Mouse (Mus musculus) embryo, embryonic 9.5 days (tissue): ENCODE measurements around the gene Lamtor5.
A peak's percentile ranks its signal among the peaks of the same experiment; 100 is the strongest.
"Not testable (repeated sequence)": the region's sequence is repeated elsewhere in the genome, so short reads cannot be mapped to it uniquely, and the experiment has no call there.

Source experiments
- DNase-seq: peaks from one replicate; pipeline ENCODE4 v3.0.0-alpha.2; 2017; ENCODE audit errors: extremely low spot score

Lamtor5 gene

DNA sequence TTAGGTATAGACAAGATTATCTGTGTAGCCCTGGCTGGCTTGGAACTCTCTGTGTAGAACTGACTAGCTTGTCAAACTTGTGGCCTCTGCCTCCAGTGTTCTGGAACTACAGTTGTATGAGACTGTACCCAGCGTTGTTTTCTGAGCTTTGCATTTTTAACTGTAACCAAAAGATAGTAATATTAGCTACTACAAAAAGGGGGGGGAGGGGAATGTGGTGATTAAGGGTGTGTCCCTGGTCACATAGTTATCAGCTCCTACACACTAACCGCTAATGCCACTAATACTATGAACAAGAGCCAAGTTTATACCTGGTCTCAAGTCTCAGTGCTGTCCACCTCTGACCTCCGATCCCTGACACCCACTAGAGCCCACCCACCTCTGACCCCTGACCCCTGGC is 6.2 kb upstream of the Lamtor5 start:
- DNase-seq, result no peak

DNA sequence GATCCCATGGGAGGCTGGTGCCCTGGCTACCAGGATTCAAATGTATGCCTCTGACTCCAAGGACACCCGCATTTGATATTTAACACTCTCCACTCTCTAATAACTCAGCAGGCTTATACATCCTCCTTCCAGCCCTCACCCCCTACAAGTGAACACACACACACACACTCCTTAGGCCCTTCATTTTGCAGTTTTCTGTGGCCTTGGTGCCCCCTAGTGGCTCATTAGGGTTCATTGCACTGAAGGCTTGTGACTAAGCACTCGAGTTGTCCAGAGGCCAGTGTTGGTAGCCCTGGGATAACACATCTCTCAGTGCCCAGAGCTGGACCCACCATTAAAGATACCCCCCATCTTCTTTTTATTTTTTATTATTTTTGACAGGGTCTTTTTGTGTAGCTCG is 4.8 kb upstream of the Lamtor5 start:
- peak; percentile 58 for DNase-seq

DNA sequence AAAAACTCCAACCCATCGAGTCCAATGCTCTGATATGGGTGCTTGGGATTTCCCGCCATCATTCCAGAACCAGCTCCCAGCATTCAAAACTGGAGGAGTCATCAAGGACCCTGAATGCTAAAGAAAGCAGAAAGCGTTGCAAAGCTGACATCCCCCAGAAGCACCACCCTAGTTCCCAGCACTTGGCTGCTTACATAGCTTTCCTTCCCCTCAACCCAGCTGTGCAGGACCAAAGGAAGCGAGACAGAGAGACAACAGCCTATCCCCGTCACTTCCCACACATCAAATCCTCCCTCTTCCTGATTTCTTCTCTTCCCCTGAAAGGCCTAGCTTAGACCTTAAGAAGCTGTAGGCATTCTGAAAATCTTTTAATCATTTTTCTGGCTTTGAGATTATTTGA is 3.3 kb upstream of the Lamtor5 start:
- DNase-seq, result no peak

DNA sequence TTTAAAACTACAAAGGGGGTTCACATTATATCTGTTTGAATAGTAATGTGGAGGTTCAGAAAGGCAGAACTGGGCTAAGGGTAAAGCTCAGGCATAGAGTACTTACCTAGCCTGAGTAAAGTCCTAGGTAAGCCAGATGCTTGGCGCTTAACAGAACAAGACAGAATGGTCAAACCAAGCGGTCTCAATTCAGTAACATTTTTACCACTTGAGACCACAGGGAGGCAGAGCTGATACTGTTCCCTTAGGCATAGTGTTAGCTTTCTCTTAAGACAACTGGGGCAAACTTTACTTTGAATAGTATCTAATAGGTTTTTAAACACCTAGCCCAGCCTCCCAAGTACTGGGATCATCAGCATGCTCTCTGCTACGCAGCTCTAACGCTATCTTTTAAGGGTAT is 2.7 kb upstream of the Lamtor5 start:
- no peak for DNase-seq

DNA sequence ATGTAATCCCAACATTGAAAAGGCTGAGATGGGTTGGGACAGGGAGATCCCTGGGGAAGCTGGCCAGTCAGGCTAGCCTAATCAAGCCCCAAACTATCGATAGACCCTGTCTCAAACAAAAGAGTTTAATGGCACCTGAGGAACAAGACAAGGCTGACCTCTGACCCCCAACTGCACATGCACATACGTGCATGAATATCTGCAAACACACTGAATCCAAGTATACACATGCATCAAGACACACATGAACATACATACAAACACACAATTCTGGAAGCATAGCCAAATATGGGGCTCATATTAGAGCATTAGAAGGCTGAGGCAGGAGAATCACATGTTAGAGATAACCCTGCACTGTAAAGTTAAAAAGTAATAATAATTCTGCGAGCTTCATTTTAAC is 2.0 kb upstream of the Lamtor5 start:
- DNase-seq, result no peak

DNA sequence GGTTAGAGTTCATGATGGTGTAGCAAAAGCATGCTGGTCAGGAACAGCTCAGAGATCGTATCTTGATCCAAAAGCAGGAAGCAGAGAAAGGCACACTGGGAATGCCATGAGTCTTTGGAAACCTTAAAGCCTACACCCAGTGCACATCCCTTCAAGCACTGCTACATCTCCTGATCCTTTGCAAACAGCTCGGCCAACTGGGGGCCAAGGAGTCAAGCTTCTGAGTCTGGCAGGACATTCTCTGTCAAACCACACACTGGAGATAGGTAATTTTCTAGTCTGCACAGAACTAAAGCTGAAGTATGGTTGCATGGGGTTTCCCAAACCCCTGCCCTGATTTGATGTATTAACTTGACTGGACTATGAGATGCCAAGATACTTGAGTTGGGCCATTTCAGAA is 7.5 kb downstream of the Lamtor5 start:
- DNase-seq, result no peak

DNA sequence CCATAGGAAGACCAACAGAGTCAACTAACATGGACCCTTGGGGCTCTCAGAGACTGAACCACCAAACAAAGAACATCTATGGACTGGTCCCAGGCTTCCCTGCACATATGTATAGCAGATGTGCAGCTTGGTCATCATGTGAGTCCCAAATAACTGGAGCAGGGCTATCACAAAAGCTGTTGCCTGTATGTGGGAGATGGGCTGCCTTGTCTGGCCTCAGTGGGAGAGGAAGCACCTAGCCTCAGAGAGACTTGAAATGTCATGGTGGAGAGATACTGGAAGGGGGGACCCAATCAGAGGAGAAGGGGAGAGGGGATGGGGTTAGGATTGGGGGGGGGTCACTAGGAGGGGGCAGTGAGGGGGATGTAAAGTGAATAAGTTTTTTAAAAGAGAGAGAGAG is 8.7 kb downstream of the Lamtor5 start:
- DNase-seq, result no peak

DNA sequence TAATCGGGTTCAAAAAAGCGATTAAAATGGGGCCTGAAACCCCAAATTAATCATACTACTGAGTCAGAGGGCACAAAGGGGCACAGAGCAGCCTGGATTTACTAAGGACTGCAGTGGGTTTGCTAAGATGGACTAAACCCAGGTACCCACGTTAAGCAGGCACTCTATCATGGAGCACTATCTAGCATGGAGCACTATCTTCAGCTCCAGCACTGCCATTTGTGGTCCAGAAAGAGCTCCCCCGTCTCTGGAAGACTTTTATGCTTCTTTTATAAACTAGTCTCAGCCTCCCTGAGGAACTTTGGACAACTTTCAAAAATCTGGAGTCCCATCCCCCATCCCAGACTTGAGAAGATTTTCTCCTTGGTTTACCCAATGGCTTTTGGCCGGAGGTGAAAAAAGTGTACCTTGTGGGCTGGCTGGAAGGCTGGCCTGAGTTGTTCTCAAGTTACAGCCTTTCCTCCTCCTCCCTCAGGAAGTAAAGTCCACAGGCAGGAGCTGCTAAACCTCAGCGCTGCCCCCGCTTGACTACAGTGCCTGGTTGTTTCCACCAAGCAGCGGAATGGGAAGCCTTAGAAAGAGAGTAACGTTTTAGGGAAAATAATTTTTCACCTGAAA is 12.2 kb downstream of the Lamtor5 start, which contains the start of gene Slc16a4:
TSS of gene Slc16a4 (plus strand) at position 467 of the 618 bp plus-strand sequence.
- DNase-seq, result peak; percentile 48

DNA sequence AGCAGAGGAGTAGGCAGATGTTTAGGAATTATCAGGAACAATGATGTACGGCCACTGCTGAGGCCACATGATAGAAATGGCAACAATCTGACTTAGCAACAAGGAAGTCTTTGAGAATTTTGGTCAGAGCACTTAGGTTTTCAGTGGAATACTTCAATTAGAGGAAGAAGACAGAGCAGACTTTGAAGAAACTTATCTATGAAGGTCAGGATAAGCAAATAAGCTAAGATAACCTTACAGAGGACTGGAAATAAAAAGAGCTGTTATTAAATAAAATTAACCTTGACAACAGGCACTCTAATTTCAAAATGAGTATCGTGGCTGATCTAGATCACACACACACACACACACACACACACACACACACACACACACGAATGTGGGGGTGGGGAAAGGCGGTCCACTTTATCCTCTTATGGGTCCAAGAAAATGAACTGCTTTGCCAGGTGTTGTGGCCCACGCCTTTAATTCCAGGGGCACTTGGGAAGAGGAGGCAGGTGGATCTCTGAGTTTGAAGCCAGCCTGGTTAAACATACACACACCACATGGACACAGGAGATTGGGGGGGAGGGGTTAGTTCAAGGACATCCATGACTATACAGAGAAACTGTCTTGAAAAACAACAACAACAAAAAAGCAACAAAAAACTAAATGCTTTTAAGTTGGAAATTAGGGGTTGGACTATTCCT is 17.2 kb downstream of the Lamtor5 start:
- no peak for DNase-seq

DNA sequence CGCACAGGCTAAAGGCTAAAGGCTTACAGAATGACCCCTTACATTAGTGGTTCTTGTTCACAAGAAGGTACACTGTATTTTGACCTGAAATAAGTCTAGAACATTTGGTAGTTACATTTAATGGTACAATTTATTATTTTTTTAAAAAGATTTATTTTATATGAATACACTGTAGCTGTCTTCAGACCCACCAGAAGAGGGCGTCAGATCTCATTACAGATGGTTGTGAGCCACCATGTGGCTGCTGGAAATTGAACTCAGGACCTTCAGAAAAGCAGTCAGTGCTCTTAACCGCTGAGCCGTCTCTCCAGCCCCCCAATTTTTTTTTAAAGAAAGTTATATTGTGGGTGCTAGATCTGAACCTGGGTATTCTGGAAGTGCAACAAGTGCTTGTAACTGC is 18.3 kb downstream of the Lamtor5 start:
- DNase-seq, result not testable (repeated sequence)

DNA sequence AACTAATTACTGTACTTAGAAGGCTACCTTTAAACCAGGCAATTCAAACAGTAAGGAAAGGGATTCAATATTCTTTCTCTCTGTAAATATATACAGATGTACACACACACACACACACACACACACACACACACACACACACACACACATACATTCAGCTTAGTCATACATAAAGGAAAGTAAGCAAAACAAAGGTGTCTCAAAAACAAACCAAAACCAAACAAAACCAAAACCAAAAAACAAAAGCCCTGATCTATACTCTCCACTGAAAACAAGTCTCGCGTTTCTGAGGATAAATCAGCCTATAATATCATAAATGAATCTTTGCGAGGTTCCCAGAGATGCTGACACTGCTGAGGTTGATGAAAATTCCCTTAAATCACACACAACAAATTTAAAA is 38.7 kb downstream of the Lamtor5 start:
- no peak for DNase-seq

DNA sequence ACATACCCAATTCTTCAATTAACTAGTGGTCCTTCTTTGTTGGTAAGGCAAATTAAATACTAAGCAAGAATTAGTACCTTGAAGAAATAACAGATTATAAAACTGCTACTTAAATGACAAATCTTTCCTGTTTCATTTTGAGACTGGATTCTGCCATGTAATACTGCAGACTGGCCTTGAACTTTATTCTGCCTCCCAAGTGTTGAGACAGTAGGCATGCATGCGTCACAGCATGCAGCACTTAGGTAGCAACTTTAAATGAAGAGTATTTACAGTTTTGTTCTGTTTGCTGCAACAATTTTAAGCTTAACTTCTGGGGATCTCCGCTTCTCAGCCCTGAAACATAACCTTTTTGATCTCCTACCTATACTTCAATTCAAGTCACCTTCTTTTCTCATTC is 42.5 kb downstream of the Lamtor5 start:
- no peak for DNase-seq

DNA sequence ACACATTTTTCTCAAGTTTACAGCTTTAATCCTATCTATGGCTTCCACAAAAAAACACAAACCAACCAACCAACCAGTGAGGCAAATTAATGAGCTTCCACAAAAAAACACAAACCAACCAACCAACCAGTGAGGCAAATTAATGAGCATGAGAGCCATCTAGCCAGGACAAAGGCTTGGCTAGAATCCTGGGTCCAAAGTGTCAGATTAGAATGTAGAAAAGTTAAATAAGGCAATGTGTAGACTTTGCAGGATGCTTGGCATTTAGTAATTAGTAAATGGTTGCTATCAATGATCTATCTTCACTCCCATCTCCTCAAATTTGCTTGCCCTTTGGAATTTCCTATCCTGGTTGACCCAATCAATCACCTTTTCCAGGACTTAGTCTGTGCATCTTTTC is 43.1 kb downstream of the Lamtor5 start:
- no peak for DNase-seq

DNA sequence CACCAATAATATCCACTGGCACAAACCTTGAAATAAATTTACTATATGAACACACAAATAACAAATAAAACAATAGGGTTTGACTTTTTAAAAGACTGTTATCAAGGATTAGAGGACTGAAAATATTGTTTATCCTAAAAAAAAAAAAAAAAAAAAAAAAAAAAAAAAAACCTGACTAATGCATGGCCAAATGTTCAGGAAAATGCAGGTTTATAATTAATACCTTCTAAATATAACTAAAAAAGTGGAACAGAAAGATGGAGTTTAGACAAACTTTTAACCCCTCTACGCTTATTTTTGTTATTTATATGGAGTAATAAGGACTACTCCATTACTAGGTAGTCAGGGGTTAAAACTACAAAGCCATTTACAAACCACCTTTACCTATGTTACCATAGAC is 47.8 kb downstream of the Lamtor5 start:
- no peak for DNase-seq

DNA sequence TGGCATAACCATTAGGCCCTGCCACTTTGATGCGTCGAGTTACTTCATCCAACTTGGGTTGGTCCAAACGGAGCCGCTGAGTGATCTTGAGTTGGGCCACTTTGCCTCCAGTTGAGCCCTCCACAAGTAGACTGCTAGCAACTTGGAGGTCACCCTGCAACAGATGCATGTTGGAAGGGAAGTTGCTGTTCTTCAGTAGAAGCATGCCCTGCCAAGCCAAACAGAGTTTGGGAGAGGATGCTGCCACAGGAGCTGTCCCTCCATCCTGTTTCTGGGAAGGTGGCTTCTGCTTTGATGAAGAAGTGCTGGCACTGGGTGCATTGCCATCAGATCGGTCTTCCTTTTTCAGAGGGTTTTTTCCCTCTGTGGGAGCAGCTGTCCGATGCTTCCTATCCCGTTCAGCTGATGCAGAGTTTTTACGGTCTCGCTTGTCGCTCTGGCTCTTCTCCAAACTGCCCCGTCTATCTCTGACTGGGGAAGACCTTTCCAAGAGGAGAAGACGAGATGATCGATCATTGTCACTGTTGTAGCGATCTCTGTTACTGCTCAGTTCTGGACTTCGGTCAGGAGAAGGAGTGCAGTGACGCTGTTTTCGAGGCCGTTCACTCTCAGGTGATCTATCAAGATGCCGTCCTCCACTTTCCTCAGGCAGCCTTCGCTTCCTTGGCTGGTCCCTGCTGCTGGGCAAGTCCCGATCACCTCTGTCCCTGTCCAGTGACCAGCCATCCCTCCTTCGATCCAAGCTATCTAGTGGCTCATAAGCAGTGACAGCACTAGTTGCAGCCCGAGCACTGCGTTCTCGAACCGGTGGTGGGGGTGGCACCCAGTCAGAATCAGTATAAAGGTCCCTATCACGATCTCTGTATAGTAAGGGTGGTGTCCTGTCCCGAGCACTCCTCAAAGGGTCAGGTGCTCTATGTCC is 52.1 kb downstream of the Lamtor5 start:
- no peak for DNase-seq

DNA sequence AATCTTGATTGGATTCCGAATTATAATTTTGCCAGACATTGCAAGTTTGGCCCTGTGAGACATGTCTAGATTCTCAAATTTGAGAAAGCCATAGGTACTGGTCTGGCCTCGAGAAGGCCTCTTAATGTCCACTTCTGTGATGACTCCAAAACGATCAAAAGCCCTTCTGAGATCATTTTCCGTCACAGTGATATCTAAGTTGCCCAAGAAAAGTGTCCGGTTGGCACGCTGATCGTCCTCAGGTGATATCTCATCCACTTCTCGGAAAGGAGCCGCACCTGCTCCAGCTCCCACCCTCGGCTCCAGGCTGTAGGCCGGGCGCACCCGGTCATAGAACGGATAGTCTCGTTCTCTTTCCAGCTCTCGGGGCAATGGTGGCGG is 53.1 kb downstream of the Lamtor5 start:
- DNase-seq, result no peak

DNA sequence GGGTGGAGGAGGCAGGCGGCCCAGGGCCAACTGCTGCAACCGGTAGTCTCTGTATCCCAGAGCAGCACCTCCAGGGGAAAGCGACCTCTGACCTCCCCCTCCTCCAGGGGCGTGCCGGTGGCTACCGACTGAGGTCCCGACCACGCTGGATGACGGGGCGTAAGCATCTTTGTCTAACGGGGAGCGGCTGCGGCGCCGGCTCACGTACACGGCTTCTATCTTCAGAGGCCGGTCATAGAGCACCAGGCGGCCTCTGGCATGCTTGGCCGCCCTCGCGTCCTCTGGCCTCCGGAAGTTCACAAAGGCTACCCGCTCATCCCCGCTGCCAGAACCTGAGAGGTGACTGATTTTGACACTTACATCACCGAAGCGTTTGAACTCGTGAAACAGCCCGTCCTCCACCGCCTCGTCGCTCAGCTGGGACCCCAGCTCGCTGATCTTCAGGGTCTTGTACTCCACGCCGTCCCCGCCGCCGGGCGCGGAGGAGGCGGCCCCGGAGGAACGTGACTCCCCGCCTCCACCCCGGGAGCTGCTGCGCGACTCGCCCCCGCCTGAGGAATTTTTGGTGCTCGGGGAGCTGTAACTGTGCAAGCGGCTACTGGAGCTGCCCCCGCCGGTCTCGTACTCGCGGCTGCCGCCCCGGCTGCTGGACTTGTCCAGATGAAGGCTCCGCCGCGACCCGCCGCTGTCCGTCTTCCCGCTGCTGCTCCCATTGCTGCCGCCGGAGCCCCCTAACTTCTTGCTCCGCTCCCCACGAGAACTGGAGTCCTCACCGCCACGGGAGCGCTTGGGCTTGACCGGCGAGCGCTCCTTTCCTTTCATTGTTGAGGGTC is 53.7 kb downstream of the Lamtor5 start:
- peak; percentile 61 for DNase-seq

DNA sequence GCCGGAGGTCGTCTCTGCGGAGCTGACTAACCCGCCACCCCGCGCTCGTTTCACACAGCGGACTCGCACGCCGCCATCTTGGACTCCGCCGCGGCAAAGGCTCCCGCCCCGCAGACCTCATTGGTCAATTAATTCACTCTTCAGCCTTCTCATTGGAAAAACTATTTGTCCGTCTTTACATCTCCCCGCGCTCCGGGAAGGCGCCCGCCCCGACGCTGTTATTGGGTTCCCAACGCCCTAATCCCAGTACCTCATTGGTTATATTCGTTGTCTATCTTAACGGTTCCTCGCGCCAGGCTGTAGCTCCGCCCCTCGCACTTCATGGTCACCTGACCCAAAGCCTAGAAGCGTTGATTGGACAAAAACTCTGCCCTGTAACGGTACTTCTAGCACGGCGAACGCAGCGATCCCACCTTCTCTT is 54.3 kb downstream of the Lamtor5 start:
- DNase-seq, result peak; percentile 94
